Mouse (Mus musculus) kidney, adult 18-20 months (tissue): Measurements from ENCODE around the gene Slc35a2.

Experiments used
- DNase-seq: peaks from one replicate; pipeline ENCODE4 v3.0.0; 2021

Gene Slc35a2

DNA sequence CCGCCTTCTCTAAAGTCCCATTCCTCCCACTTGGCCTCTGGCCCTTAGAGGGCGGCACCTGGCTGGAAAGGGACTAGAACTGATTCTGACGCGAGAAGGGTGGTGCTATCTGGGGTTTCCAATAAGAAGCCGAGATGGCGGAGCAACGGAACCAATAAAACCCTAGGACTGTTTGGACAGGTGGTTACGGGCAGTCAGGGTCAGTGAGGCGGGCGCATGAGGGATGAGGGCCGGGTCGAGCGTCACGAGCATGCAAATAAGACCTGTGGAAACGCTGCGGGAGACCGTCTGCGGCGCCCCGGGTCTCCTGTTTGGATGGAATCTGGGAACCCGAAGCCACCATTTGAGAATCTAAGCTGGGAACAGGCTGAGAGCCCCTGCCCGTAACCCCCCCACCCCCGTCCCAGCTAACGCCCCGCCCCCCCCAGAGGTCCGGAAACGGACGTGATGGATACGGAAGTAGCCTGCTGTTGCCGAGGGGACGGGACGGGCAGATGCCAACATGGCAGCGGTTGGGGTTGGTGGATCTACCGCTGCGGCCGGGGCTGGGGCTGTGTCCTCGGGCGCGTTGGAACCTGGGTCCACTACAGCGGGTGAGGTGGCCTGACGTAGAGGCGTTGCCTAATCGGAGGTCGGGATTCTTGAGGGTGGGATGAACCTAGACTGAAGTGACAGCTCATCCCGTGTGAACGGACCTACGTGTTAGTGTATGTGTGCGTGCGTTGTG lies at the start of gene Slc35a2:
Gene Slc35a2 (plus strand): TSS at position 188 of the 727 bp plus-strand sequence.
- DNase-seq = peak; percentile 86

DNA sequence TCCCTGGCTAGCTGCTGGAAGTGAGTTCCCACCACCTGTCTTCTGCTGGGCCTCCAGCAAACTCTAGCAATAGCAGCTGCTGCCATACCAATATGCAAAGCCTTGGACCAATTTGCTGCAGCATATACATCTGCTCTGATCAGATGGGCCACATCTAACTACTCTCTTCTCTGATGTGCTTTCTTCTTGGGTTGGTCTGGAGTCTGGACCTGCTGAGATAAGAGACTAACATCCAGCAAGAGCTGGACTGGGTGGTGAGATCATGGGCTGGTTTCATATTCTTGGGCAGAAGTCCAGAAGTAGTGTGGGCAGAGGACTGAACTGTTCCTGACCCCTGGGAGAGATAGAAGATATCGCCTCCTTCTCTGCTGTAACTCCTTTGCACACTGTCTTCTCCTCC lies 46.7 kb upstream of the Slc35a2 start:
- DNase-seq = no peak

DNA sequence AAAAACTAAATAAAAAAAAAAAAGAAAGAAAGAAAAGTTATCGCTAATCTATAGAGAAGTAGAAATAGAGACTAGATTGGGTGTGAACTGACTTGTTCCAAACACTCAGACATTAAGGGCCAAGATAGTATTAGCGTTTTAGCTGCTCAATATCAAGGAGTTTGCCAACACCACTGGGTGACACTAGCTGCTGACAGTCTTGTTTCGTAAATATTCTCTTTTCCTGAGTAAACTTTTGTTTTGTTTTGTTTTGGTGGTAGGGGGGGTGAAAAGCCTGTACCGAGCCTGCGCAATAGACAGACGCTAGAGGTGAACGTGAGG lies 43.0 kb upstream of the Slc35a2 start:
- no peak for DNase-seq

DNA sequence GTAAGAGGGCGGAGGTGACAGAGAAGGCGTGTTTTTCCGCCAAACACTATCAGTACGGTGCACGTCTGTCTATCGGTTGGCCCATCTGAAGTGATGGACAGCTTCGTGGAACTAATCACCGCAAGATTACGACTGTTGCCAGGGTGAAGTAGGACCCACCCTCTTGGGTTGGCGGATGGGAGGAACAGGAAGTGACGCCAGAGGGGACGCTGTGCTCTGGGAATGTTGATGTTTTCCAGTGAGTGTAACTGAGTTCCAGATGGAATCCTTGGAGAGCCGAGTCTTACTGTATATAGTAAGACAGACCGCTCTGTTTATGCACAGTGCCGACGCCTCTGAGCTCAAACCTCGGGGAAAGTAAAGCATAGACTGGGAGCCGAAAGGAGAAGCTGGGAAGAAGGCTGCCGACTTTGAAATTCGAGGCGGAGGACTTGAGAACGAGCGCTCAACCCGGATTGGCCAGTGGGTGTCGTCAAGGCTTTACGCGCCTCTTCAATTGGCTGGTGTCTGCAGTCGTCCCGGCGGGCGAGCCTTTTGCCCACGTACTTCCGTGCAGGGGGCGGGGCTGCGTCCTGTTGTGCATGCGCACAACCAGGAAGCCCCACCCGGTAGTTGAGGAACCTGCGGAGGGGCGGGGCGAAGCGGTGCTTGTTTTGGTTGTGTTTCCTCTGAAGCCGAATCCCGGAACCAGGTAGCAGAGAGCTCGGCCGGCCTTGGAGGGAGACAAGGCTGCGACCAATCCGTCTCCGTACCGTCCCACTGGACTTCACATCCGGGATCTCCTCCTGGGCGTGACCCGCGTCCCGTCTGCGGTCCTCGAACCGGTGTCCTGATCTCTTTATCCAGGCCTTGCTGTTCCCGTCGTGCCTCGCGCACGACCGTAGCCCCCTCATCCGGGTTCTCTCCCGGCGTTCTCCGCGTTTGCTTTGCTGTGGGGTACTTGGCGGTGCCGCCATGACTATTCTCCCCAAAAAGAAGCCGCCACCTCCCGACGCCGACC lies 42.4 kb upstream of the Slc35a2 start, which contains the start of gene Otud5:
Gene Otud5 (plus strand): TSS at position 202 of the 1,000 bp plus-strand sequence.
- DNase-seq = peak; percentile 89

DNA sequence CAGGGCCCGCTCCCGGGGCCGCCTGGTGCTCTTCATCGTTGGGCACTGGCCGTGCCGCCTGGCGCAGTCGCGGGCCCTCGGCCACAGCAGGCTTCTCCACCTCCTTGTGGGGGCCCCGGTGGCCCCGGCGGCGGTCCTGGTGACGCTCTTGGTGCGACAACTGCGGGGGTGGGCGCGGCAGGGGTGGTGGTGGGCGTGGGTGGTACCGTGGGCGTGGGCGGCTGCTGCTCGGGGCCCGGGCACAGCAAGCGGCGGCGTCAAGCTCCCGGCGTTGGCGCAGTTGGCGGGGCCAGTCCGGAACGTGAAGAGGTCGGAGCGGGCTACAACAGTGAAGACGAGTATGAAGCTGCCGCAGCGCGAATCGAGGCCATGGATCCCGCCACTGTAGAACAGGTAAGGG lies 41.5 kb upstream of the Slc35a2 start:
- DNase-seq = peak; percentile 5

DNA sequence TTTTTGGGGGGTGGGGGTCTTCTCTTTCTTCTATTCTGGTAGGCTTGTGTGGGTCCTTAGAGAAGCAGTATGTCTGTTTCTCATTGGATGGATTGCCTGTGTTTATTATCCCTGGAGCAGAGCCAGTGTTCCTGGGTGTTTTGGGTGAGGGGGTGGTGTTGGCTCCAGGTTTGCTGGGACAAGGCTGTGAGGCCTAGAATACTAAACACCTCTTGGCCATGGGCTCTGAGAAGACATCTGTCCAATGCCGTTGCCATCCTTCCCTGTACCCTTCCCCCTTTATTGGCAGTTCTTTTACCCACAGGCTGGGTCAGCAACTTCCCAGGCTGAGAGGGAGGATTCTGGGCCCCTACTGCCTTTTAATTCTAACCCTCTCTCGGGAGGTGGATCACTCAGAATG lies 36.0 kb upstream of the Slc35a2 start:
- DNase-seq = no peak

DNA sequence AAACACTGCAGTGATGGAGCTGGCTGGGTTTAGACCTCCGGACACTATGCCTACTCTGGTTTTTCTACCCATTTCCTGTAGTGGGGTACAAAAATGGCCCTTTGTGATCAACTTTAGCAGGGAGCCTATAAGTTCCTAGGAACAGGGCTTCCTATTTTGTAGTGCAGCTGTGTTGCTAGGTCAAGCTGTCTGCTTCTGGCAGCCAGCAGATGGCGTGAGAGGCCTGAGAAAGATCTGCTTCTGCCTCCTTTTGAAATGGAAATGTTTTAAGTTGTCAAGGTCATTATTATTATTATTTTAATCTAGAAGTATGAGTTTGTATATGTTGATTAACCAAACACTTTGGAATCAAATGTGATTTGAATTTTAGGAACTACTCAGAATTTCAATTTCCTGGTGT lies 29.2 kb upstream of the Slc35a2 start:
- DNase-seq = peak; percentile 31

DNA sequence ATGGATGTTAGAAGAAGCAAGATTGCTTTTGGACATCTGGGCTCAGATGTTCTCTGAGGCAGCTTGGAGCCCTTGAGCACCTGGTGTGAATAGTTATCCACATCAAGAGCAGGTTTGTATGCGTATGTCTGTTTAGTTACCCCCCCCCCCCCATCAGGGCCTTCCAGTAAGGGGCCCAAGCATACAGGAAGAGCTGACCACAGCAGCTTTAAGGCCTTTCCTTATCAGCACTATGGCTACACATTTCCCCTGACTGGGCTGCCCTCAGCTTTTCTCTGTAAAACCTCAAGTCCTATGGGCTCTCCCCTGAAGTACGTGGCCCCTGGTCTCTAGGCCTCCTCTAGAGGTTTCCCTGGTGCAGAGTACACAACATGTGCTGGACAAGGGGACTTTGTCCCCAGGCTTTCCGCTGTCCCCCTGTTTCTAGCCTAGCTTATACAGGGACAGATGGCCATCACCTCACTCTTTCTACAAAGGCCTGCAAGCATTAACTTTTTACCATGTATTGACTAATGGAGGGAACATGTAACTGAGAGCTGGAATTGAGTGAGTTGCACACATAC lies 24.6 kb upstream of the Slc35a2 start:
- no peak for DNase-seq

DNA sequence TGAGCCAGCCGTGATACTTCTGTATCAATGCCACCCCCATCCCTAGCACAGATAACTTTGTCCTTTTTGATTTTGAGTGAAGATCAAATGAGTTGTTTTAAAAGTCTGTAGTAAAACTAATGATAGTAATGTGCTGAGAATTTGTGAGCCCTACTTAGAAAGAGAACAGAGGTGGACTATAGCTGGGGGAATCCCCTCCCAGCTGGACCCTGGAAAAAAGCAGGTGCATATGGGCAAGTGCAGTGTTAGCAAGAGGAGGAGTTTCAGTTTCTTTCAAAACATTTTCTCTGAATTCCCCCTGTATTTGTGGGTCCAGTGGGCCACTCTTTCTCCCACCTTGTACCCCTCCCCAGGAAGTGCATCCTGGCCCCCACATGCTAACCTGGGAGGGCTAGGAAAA lies 20.6 kb upstream of the Slc35a2 start:
- no peak for DNase-seq

DNA sequence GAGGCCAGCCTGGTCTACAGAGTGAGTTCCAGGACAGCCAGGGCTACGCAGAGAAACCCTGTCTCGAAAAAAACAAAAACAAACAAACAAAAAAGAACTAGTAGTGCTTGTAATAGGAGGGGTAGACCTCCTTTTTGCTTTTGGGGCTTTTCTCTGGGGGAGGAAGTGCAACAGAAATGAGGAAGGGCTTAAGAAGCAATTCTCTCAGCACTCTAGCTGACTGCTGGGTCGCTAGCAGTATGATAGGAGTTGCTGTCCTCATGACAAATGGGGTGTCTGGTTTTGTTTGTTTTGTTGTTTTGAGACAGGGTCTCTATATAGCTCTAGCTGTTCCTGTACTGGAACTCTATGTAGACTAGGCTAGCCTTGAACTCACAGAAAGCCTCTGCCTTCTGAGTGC lies 19.3 kb upstream of the Slc35a2 start:
- DNase-seq = no peak

DNA sequence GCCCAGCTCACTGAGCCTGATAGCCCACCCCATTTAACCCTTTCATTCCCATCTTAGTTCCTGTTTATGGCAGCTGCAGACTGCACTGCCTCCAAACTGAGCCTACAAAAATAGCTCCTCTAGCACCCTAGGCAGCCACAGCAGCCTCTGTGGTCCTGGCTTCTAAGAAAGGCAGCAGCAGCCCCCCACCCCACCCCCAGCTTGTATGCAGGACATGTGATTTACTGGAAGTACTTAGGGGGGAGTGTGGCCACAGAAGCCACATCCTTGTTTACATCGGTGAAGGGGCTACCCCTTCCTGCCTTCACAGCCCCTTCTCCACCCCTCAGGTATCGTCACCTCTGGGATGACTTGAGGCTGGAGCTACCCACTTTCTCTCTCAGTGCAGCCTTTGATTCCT lies 18.5 kb upstream of the Slc35a2 start:
- no peak for DNase-seq

DNA sequence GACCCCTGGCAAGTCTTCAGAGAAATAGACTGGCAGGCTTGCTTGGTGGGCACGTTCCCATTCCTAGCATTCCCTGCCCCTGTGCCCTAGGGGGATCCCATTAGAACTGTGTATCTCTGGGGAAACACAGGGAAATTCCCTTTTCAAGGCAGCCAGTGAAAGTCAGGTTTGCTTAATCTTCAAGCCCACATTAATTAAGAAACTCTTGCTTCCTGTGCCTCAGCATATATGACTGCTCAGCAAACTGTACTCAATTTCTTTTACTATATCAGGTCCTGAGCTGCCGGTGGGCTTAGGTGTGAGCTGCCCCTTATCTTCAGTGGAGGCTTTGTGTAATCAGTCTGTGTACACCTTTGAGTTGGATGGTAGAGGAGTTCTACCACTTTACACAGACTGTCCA lies 18.0 kb upstream of the Slc35a2 start:
- no peak for DNase-seq

DNA sequence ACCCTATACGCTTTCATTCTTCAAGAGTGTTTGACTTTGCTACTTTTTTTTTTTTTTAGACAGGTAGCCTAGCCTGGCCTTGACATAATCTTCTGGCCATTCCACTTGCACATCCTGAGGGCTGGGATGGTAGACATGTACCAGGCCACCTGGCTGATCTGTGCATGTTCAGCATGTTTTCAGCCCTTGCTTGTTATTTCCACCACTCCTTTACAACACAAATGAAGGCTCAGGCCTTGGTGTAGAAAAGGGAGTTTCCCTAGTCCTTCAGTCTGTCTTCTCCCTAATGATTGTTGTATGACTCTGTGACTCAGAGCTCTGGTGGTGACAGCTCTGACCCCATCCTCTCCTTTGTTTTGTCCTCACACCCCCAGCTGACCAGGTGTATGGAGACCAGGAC lies 16.7 kb upstream of the Slc35a2 start:
- DNase-seq = no peak

DNA sequence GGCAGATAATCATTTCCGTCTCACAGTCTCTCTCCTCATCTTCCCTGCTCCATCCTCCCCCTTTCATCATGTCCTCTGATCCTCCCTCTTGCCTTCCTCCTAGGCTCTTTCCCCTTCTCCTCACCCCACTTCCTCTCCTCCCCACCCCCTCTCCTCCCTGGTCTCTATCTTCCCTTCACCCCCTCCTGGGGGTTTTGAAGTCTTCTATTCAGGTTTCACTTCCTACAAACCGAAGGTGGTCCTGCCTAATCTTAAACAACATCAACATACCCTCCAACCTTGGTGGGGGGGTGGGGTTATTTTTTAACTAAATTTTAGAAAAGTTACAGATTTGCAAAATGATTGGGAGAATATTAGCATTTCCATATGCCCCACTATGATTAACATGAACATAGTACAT lies 15.3 kb upstream of the Slc35a2 start:
- DNase-seq = no peak

DNA sequence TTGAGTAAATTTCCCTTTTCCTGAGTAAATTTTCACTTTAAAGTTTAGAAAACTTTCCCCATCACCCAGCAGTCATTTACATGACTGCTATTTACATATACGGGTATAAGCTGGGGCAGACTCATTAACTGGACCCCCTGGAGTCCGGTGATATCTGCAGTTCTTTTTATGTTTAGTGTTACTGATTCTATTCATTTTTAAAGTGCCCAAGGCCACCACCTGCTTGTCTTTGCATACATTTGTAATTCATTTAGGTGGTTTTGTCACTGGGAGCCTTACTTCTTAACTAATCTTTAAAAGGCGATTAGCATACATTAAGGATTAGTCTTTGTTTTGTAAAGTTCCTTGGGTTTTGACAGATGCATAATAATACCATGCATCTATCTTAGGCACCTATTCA lies 14.0 kb upstream of the Slc35a2 start:
- no peak for DNase-seq

DNA sequence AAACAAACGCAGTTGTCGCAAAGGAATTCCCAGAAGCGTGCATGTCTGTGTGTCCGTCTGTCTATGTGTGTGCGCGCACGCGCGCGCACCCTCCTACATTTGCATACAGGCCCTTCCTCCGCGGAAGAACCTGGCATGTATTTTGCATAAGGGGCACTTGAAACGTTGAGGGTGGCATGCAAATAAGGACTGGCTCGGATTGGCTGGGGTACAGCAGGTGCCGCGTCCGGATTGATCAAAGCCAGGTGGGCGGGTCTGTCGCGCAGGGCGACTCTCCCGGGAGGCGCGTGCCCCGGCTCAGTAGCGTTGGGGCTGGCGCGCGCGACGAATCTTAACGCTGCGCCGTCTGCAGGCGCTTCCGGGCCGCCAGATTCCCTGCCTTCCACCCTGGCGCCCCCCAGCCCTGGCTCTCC lies 5.8 kb upstream of the Slc35a2 start, which contains the start of gene Pim2:
Gene Pim2 (plus strand): TSS at position 256 of the 413 bp plus-strand sequence.
- DNase-seq = peak; percentile 80

DNA sequence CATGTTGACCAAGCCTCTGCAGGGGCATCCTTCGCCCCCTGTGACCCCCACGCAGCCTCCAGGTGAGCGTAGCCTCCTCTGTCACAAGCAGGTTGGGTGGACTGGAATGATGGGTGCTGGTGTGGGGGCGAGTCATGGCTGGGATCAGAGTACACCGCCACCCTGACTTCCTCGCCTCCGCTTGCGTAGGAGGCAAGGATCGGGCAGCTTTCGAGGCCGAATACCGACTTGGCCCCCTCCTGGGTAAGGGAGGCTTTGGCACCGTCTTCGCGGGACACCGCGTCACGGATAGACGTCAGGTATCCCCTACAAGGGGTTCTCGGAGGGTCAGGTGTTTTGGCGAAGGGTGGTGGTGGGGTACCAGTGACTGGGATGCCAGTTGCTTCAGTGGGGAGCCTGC lies 5.3 kb upstream of the Slc35a2 start:
- DNase-seq = peak; percentile 31

DNA sequence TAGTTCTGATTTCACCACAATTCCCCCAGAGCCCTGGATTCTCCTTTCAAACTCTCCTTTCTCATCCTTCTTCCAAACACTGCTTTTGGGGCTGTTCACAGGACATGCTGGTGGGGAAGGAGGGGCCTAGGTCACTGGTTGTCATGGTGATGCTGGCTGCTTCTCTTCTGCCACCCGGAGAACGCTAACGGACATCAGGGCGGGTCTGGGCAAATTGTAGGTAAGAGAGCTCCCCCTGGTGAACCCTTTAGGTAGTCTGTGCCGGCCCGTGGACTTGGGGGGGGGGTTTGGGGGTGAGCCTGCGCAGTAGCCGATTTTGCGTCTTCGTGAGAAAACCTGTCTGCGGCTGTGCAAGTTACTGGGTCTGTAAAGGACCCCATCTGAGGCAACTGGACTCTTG lies 4.0 kb upstream of the Slc35a2 start:
- peak; percentile 49 for DNase-seq

DNA sequence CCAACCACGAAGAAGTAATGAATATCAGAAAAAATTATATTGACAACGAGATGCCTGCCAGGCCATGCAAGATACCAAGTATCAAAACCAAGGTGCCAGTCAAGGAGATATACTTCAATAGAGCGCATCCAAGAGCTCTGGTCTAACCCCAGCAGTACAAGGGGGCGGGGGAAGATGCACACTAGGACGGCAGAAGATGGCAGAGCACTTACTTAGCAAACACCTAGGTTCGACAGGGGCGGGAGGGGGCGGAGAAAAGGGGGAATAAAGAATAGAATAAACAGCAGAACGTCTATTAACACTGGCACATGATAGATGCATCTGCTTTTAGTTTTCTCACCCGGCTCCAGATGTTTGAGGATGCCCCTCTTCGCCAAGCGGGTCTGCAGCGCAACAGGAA lies 14.4 kb downstream of the Slc35a2 start:
- DNase-seq = no peak

DNA sequence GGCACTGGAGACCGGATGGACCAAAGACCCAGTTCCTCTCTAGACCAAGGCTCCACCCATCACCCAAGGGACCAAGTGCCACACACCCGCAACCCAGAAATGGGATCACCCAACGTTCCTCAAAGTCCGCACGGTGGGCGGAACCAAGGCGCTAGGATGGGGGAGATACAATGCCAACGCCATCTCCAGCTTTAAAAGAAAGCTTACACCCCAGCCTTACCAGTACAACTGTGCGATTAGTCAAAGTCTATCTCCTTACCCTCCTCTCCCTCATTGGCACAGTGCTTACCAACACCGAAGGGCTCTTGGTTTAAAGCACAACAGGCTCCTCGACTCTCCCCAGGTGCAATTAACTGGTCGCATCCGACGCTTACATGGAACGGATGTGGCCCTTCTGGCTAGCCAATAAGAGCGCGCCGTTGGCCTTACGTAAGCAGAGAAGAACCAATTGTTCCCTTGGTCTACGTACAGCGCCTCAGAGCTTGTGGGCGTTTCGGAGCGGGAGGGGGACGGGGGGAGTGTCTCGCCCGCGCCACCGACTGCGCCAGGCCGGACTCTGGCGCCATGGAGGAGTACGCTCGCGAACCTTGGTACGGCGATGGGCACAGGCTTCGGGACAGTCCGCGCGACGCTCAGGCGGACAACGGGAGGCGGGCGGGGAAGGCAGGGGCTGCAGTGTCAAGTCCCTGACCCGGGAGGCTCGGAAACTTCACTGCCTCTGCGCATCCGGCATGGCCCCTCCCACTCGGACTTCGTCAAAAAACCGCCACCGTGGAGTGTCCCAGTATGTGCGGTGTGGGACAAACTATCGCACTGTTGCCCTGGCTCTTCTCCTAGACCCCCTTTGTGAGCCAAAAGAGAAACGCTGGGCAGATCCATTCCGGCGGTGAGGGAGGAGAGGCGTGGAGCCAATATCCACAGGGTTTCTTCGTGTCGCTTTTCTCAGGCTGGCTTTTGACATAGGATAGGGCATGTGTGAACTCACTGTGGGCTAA lies 15.3 kb downstream of the Slc35a2 start, which contains the start of the genes Pqbp1 and Timm17b:
Gene Pqbp1 (minus strand): TSS at position 390 of the 995 bp plus-strand sequence.
Gene Timm17b (plus strand): TSS at position 478 of the 995 bp plus-strand sequence.
- DNase-seq = peak; percentile 87

DNA sequence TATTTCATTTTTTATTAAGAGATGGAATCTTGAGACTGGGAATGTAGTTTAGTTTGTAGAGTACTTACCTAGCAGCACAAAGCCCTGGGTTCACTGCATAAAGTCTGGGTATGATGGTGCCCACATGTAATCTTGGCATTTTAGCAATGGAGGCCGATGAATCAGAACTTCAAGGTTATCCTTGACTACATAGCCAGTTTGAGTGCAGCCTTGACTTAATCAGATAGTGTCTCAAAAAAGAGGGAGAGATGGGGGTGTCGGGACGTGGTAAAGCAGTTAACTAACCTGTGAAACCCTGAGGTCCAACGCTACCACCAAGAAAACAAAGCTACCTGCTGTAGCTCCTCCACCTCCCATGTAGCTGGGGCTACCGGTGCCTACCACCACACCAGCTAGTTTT lies 20.6 kb downstream of the Slc35a2 start:
- DNase-seq = no peak

DNA sequence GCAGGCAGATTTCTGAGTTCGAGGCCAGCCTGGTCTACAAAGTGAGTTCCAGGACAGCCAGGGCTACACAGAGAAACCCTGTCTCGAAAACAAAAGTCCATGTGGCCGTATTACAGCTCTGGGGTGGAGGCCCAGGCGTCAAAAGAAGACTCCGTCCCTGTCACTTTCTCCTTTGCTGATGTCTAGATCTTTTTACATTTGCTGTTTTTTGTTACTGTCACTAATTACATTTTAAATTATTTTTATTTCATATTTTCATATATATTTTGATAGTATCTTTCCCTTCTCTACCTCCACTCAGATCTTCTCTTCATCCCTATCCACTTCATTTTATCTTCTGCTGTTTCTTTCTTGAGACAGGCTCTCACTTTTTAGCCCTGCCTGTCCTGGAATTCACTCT lies 23.9 kb downstream of the Slc35a2 start, which contains the start of gene Gm10491:
Gene Gm10491 (minus strand): TSS at position 101 of the 400 bp plus-strand sequence.
- no peak for DNase-seq
